Mouse (Mus musculus): ENCODE results near the gene Slc36a2.

Slc36a2 gene

GRCm38 (mm10) chr11:55187292-55187691 lies 2.4 kb upstream of the Slc36a2 start:
- in situ Hi-C loops (cut with MboI, MseI): no loop called here

DNA sequence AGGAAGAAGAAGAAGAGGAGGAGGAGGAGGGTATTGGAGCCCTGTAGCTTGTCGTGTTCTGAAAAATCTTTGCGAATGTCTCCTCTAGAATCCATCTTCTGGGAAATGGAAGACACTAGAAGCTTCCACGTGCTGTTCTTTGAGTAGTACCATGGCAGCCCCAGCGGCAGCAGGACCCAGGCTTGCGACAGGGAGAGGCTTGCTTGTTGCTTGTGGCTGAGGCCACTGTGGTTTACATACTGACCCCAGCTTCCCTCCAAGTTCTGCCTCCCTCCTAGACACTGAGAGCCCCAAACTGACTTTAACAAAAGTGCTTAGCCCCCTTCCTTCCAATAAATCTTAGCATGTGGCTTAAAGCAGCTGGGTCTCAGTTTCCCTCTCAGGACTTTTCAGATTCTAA lies 631 bp downstream of the Slc36a2 start:
- in situ Hi-C loops (cut with MboI, MseI): no loop called here

GRCm38 (mm10) chr11:55183124-55183523 lies 1.8 kb downstream of the Slc36a2 start:
- in situ Hi-C loops (cut with MboI, MseI): no loop called here

- in situ Hi-C loops (cut with MboI, MseI): no loop called here
These were observed 5.0 kb downstream of the Slc36a2 start for GRCm38 (mm10) chr11:55179856-55180255.

- in situ Hi-C loops (cut with MboI, MseI): no loop called here
These were observed 6.0 kb downstream of the Slc36a2 start for GRCm38 (mm10) chr11:55178830-55179229.

DNA sequence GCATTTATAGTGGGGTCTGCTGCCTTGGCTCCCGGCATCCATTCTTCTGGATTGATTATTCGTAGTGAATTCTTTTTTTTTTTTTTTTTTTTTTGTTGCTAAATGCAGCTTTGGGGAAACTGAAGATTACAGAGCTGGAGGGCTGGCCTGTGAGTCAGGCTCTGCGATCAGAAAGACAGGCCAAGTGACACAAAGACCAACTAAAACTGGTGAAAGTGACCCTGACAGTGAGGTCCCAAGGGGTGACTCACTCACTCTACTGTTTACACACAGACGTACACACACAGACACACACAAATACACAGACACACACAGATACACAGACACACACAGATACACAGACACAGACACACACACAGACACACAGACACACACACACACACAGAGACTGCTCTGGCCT lies 14.4 kb downstream of the Slc36a2 start:
- in situ Hi-C loops (cut with MboI, MseI): no loop called here

- in situ Hi-C loops (cut with MboI, MseI): no loop called here
These were observed 16.0 kb downstream of the Slc36a2 start for GRCm38 (mm10) chr11:55168914-55169313.

- in situ Hi-C loops (cut with MboI, MseI): no loop called here
These were observed 16.4 kb downstream of the Slc36a2 start for GRCm38 (mm10) chr11:55168504-55168903.

DNA sequence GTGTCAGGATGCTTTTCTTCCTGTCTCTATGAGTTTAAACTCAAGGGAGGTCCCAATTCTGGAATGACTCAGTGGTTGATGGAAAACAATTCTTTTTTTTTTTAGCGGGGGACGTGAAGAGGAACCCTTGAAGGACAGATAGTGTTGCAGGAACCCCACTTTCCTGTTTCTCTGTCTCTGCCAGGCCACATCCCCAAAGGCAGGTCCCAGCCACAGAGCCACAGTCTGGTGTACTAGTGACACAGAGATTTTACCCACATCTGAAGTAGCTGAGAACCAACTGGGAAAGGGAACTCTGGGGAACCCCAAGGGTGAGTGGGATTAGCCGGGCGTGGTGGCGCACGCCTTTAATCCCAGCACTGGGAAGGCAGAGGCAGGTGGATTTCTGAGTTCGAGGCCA lies 19.1 kb downstream of the Slc36a2 start:
- in situ Hi-C loops (cut with MboI, MseI): no loop called here

DNA sequence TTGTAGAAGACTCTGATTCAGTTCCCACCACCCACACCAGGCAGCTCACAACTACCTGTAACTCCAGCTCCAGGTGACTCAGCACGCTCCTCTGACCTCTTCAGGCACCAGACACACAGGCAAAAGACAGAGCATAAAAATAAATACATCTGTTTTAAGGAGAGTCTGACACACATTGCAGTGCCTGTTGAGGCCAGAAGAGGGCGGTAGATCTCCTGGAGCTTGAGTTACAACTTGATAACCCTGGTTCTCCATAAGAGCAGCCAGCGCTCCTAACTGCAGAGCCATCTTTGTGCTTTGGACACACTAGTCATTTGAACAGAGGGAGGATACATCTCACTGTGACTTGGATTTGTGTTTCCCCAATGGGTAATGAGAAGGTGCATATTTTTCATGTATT lies 20.2 kb downstream of the Slc36a2 start:
- in situ Hi-C loops (cut with MboI, MseI): no loop called here

GRCm38 (mm10) chr11:55162670-55163069 lies 22.2 kb downstream of the Slc36a2 start:
- in situ Hi-C loops (cut with MboI, MseI): no loop called here

DNA sequence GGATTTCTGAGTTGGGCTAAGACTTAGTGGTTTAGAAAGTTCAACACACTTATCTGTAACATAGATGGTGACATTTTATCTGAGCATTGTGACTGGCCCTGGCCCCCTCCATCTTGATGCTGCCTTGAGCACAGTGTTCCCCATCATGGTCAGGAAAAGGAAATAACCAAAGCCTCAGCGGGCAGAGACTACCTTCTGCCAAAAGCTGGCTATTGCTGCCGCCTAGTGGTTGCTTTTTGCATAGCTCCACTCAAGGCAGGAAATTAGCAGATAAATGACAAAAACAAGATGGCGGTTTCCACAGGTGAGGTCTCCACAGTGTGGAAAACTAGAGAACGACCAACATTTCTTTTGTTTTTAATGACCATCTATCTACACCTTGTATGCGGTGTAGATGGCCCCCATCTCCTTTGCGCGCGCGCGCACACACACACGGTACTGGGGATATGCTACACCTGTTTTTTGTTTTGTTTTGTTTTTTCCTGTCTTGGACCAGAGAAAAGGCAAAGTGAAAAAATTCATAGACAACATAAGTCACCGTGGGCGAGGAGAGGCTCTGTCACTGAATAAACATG lies 26.0 kb downstream of the Slc36a2 start:
- in situ Hi-C loops (cut with MboI, MseI): no loop called here

DNA sequence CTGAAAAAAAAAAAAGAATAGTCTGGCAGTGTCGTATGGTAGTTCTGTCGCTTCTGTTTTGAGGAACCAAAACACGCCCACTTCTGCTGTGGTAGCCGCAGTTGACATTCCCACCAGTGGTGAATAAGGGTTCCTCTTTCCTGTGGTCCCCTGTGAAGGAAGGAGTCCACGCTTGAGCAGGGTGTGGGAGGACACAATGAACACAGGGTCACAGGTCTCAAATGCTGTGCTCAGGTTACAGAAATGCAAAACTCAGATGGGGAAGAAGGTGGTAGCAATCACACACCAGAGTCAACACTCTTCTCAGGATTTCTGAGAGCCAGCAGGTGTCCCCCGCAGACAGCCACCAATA lies 29.8 kb downstream of the Slc36a2 start:
- in situ Hi-C loops (cut with MboI, MseI): no loop called here

GRCm38 (mm10) chr11:55154398-55155069 lies 30.3 kb downstream of the Slc36a2 start:
- in situ Hi-C loops (cut with MboI, MseI): no loop called here

DNA sequence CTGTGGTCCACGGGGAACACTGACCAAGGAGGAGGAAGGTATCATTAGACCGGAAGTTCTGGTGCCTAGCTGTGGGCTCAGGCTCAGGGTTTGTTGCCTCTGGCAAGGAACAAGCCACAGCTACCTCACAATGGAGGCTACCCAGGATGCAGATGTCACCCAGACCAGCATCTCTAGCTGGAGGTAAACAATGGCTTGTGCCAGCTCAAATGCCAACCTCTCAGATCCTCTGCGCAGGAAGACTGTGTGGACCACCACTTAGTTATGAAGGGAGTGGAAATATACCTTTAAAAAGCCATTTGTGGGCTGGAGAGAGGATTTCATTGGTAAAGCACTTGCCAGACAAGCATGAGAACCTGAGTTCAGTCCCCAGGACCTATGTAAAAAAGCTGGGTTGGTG lies 33.3 kb downstream of the Slc36a2 start, which contains the start of gene Slc36a3:
TSS of gene Slc36a3 (minus strand) at position 101 of the 400 bp plus-strand sequence.
- in situ Hi-C loops (cut with MboI, MseI): no loop called here

DNA sequence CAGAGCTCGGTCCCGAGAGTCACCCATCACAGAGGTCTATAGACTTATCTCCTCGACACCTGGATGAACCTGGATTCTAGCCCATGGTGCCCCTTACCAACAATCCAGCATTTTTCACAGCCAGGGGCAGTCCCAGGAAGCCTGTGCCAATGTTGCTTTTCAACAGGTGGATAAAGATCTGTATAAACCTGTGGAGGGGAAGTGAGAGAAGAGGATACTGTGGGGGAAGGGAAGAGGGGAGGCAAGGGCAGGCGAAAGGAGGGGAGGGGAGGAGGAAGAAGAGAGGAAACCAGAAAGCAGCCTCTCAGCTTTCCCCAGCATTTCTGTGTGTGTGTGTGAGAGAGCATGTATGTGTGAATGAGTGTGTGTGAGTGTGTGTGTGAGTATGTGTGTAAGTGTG lies 36.4 kb downstream of the Slc36a2 start:
- in situ Hi-C loops (cut with MboI, MseI): no loop called here

- in situ Hi-C loops (cut with MboI, MseI): no loop called here
These were observed 37.5 kb downstream of the Slc36a2 start for GRCm38 (mm10) chr11:55147423-55147822.

DNA sequence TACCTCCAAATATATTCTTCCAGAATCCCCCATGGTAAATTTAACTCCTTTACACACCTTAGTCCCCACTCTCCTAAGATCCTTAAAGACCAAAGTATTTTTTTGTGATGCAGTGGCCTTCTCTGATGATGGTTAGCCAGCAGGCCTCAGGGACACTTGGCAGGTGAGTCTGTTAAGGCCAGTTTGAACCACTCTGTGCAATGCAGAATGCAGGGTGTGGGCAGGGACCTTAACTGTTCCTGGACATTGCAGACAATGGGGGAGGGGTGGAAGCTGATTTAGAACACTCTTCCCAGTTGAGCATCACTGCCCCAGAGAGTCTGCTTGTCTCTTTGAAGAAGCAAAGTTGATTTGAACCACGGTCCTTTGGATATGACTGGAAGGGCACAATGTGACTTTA lies 38.0 kb downstream of the Slc36a2 start:
- in situ Hi-C loops (cut with MboI, MseI): no loop called here

DNA sequence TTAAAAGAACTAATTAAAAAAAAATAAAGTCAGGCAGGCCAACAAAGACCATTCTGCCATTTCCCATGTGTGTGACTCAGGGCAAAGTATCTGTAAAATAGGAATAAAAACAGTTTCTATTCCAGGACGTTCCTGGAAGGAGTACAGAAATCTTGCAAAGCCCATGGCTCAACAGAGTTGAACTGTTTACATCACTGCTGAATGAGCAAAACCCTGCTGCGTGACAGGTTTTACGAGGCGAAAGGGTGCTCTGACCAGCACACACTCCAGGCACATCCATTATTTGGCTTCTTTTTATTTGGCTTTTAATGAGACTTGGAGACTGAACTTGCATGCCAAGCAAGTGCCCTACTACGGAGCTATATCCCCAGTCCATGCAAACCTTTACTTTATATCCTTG lies 40.9 kb downstream of the Slc36a2 start:
- in situ Hi-C loops (cut with MboI, MseI): no loop called here

- in situ Hi-C loops (cut with MboI, MseI): no loop called here
These were observed 43.4 kb downstream of the Slc36a2 start for GRCm38 (mm10) chr11:55141502-55141901.

GRCm38 (mm10) chr11:55137646-55138045 lies 47.2 kb downstream of the Slc36a2 start:
- in situ Hi-C loops (cut with MboI, MseI): no loop called here

DNA sequence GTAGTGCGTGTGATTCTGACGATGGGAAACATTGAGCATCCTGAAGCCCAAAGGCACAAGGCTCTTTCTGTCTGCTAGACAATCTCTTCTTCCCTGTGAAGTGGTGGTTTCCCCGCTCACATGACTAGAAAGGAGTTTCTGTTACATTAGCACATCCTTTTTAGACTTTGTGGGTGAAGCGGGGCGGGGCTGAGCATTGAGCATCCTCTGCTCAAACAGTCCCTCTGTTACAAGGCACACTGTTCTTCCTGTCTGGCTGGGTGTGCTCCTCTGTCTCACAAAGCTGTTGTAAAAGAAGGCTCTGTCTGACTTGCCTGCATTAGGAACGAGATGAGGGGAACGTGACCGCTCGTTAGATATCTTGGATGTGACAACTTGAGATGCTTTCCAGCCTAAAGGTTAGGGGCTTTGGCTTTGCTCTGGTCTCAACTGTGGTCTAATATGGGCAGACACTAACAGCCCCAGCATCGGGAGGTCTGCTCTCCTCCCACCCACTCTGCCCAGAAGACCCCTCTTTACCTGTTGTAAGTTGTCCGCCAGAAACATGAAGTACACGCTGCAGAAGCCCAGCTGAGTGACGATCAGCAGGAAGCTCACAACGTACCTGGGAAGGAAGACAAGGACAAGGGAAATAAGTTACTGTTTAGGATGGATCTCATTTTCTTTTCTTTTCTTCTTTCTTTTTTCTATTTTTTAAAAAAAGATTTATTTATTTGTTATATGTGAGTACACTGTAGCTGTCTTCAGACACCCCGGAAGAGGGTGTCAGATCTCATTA lies 47.9 kb downstream of the Slc36a2 start:
- in situ Hi-C loops (cut with MboI, MseI): no loop called here

GRCm38 (mm10) chr11:55134871-55135270 lies 50.0 kb downstream of the Slc36a2 start:
- in situ Hi-C loops (cut with MboI, MseI): loop anchor here (5.0 kb wide), 1 partner anchor 38 kb away; the partner anchor contains the start of gene Gm2a

Measured in T-helper 1 cell (primary cell).